9 mouse cellular contexts compared by ENCODE assay signal in the genomic region with DNA sequence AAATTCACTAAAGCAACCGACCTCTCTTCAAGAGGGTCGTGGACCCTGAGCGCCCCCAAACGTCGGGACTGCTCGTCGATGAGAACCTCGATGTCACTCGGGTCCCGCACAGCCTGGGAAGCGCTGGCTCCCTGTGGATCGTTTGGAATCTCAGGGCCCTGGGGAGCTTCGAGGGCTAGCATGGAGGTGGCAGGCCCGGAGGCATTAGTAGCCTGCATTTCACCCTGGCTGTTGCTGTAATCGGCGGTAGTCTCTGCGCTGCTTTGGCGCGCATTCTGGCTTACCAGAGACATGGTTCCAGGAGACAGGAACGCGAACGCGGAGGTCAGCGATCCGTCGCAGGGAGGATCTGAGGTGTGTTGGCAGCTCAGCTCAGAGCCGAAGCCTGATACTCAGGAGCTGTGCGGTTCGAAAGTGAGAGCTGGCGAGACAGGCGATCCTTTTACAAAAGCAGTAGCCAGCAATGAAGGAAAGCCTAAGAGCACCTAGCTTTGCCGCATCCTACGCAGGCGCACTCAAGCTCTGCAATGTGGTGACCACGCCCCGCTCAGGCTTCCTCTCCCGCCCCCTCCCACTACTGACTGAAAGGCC. TPM values are rescaled to one million over a fixed set of nuclear protein-coding genes. Genes with fewer than 3 reads are reported as not detected.
DNase-seq lines count a peak whose midpoint lies in the region; ATAC-seq and TF ChIP-seq lines count a peak whose summit lies in the region.
"Had no signal": no experiment of that assay in that cellular context is flagged by ENCODE, and none has a peak within 500 bp of the region (broad histone marks: within the 10 kb centered on the region; RNA-seq: fewer than 3 reads in every experiment).

TSS of gene Magee2 (minus strand) at position 517 of the 591 bp plus-strand sequence.

- peaks cover 64% of the 10 kb centered on the region for H3K27me3 ChIP-seq in hindbrain, embryonic 14.5 days (ENCODE audit: control insufficient read depth, insufficient read depth, low read length)
- peaks cover 87% of the 10 kb centered on the region for H3K27me3 ChIP-seq in midbrain, embryonic 10.5 days (ENCODE audit: low read depth, poor library complexity, severe bottlenecking)
- peaks cover 20% of the 10 kb centered on the region for H3K27me3 ChIP-seq in stomach, embryonic 15.5 days (replicated peaks)
- H3K27me3 ChIP-seq: CH12.LX had no signal

- peak; percentile 2 for DNase-seq in cerebellum, adult 9-11 months
- DNase-seq in cerebellum, adult 9-10 months, result no peak
- DNase-seq in ZHBTc4 (ENCODE audit: low read depth, low spot score), result peak; percentile 73
- DNase-seq in hindbrain, embryonic 14.5 days (ENCODE audit: low spot score), result peak; percentile 60
- peak; percentile 21 to 33 for DNase-seq in left cerebral cortex, postnatal 36 days (ENCODE audit: low spot score in 2 of 2)
- peak; percentile 57 for DNase-seq in midbrain, embryonic 10.5 days (ENCODE audit: low spot score)

- H3K9me3 ChIP-seq in hindbrain, embryonic 14.5 days (ENCODE audit: control insufficient read depth, low read length), result no peaks in the 10 kb centered on the region
- H3K9me3 ChIP-seq in midbrain, embryonic 10.5 days (replicated peaks), result no peaks in the 10 kb centered on the region
- H3K9me3 ChIP-seq in stomach, embryonic 15.5 days, result no peaks in the 10 kb centered on the region

- intact Hi-C loops in left cerebral cortex, postnatal 36 days (cut with DNase I), result no loop called here

- H3K4me2 ChIP-seq in hindbrain, embryonic 14.5 days (replicated peaks), result peak within 1 kb of the TSS; percentile 59
- peak within 1 kb of the TSS; percentile 58 for H3K4me2 ChIP-seq in stomach, embryonic 15.5 days

- H3K9ac ChIP-seq in hindbrain, embryonic 14.5 days, result peak within 1 kb of the TSS; percentile 65
- peak within 1 kb of the TSS; percentile 25; the same call in 1 of the 2 replicates for H3K9ac ChIP-seq in stomach, embryonic 15.5 days

- WGBS in hindbrain, embryonic 14.5 days, result 21% methylated on average over 37 of the region's 37 CpGs
- 18% methylated on average over 37 of the region's 37 CpGs for WGBS in midbrain, embryonic 10.5 days
- 20% methylated on average over 37 of the region's 37 CpGs for WGBS in stomach, embryonic 15.5 days

- H3K4me3 ChIP-seq in embryonic fibroblast, embryonic 13.5 days (ENCODE audit: insufficient read depth, low read length), result peak within 1 kb of the TSS; percentile 36
- peak within 1 kb of the TSS; percentile 46 for H3K4me3 ChIP-seq in hindbrain, embryonic 14.5 days (replicated peaks; ENCODE audit: low read length)
- peak within 1 kb of the TSS; percentile 57 for H3K4me3 ChIP-seq in midbrain, embryonic 10.5 days
- H3K4me3 ChIP-seq in stomach, embryonic 15.5 days (replicated peaks), result peak within 1 kb of the TSS; percentile 44

- no peak for TF ChIP-seq CTCF in embryonic fibroblast, embryonic 13.5 days (IDR thresholded peaks at IDR 0.05; ENCODE audit: borderline replicate concordance, insufficient read depth, low read length)

- H3K36me3 ChIP-seq in hindbrain, embryonic 14.5 days (replicated peaks; ENCODE audit: control insufficient read depth, insufficient read depth), result no peaks in the 10 kb centered on the region
- no peaks in the 10 kb centered on the region for H3K36me3 ChIP-seq in midbrain, embryonic 10.5 days
- no peaks in the 10 kb centered on the region for H3K36me3 ChIP-seq in stomach, embryonic 15.5 days

- H3K27ac ChIP-seq in embryonic fibroblast, embryonic 13.5 days (ENCODE audit: insufficient read depth, low read length), result no peak within 1 kb of the TSS
- H3K27ac ChIP-seq in hindbrain, embryonic 14.5 days, result peak within 1 kb of the TSS; percentile 72
- peak within 1 kb of the TSS; percentile 63 for H3K27ac ChIP-seq in midbrain, embryonic 10.5 days (replicated peaks)
- no peak within 1 kb of the TSS for H3K27ac ChIP-seq in stomach, embryonic 15.5 days

- no peaks in the 10 kb centered on the region for H3K4me1 ChIP-seq in embryonic fibroblast, embryonic 13.5 days (ENCODE audit: control insufficient read depth, insufficient read depth, low read length)
- no peaks in the 10 kb centered on the region for H3K4me1 ChIP-seq in hindbrain, embryonic 14.5 days (replicated peaks; ENCODE audit: control insufficient read depth, insufficient read depth, low read length)
- H3K4me1 ChIP-seq in midbrain, embryonic 10.5 days, result 0 out of 2 replicates have a peak, but pooled peaks cover 2% of the 10 kb centered on the region
- H3K4me1 ChIP-seq in stomach, embryonic 15.5 days, result no peaks in the 10 kb centered on the region

- TF ChIP-seq POLR2A in embryonic fibroblast, embryonic 13.5 days (IDR thresholded peaks at IDR 0.05; ENCODE audit: low read depth, low read length), result no peak

- peak; percentile 95 for ATAC-seq in hindbrain, embryonic 14.5 days (ENCODE audit: low FRiP score)
- ATAC-seq in stomach, embryonic 15.5 days (ENCODE audit: insufficient read depth, low FRiP score, low read depth), result peak; percentile 39; the same call in 1 of the 2 replicates

RNA-seq across cellular contexts. Expression of gene Magee2, which starts in this region (rescaled TPM):
- not detected in 2 replicates for polyA plus RNA-seq in embryonic fibroblast, embryonic 13.5 days (2011; ENCODE audit: insufficient read length, low read depth, missing spikeins)
- polyA plus RNA-seq in hindbrain, embryonic 14.5 days (2014; fragmentation: Nextera tagmentation; extraction: Ambion mirVana), result 27.7 and 30.6 TPM in 2 replicates
- total RNA-seq in left cerebral cortex, postnatal 36 days (2021), result 1 to 10 TPM; 6.4 to 6.7 TPM
- 5.2 TPM in 2 replicates for polyA plus RNA-seq in midbrain, embryonic 10.5 days (2016; fragmentation: Nextera tagmentation; extraction: Ambion mirVana)
- 2.4 and 2.5 TPM in 2 replicates for polyA plus RNA-seq in stomach, embryonic 15.5 days (2015; fragmentation: Nextera tagmentation; extraction: Ambion mirVana)
- total RNA-seq: CH12.LX had no signal

Comparison
In these comparisons a context has a peak if more than half of its experiments do, and no peak if none do; other contexts are left out.
1. H3K27ac ChIP-seq: peak in hindbrain, embryonic 14.5 days (single experiment) and midbrain, embryonic 10.5 days (single experiment); none in embryonic fibroblast, embryonic 13.5 days (single experiment) and stomach, embryonic 15.5 days (single experiment).
2. Peak in every context shown above with its lines, with median percentiles within 50 percentile points of each other: H3K4me3 ChIP-seq.